Mouse (Mus musculus) kidney, embryonic 16.5 days (tissue): ENCODE measurements around the gene Fli1. TPM values are rescaled to one million over a fixed set of nuclear protein-coding genes. Genes with fewer than 3 reads are reported as not detected.

Source experiments
- ATAC-seq: fragments of 200-750 bp; cut with Nextera tagmentation; 2 replicates; pipeline ENCODE4 v1.8.0; 2017; ENCODE audit warnings: moderate TSS enrichment; ENCODE audit not compliant: low FRiP score, low TSS enrichment
- H3K27ac ChIP-seq: fragments of 300-500 bp; sonication (generic); 2 replicates; pipeline ENCODE4 v1.5.1; 2014; ENCODE audit warnings: low read length
- H3K27me3 ChIP-seq: fragments of 300-500 bp; sonication (generic); 2 replicates; pipeline ENCODE4 v1.6.1; 2014; ENCODE audit warnings: low read length, control low read depth, mixed read lengths; ENCODE audit not compliant: insufficient read depth
- H3K36me3 ChIP-seq: fragments of 300-500 bp; sonication (generic); 2 replicates; pipeline ENCODE4 v1.6.1; 2014; ENCODE audit warnings: low read length, control low read depth, mixed read lengths; ENCODE audit not compliant: insufficient read depth
- H3K4me1 ChIP-seq: fragments of 300-500 bp; sonication (generic); 2 replicates; pipeline ENCODE4 v1.6.1; 2014; ENCODE audit warnings: low read length, control low read depth, mixed read lengths; ENCODE audit not compliant: insufficient read depth
- H3K4me2 ChIP-seq: fragments of 300-500 bp; sonication (generic); replicated peaks from 2 replicates; pipeline ENCODE4 v1.6.1; 2014; ENCODE audit warnings: low read depth, low read length
- H3K4me3 ChIP-seq: fragments of 300-500 bp; sonication (generic); 2 replicates; pipeline ENCODE4 v1.5.1; 2014; ENCODE audit warnings: mild to moderate bottlenecking, low read length
- H3K9ac ChIP-seq: fragments of 300-500 bp; sonication (generic); replicated peaks from 2 replicates; pipeline ENCODE4 v1.6.1; 2014; ENCODE audit warnings: low read length
- H3K9me3 ChIP-seq: fragments of 300-500 bp; sonication (generic); 2 replicates; pipeline ENCODE4 v1.6.1; 2016; ENCODE audit warnings: low read length, control low read depth
- WGBS: fragments of 180-500 bp; shearing (Covaris S2); extraction: QIAGEN DNeasy Blood & Tissue Kit; methylation state at CpG from one replicate; pipeline ENCODE4 v1.1.7; 2014; 5-methylcytosine and 5-hydroxymethylcytosine counted together
- polyA plus RNA-seq: library from polyadenylated mRNA; unstranded; fragments of >200 nt; fragmentation: Nextera tagmentation; extraction: Ambion mirVana; gene quantifications from 2 replicates; pipeline ENCODE4 v1.2.1, GENCODE M21; 2015

Gene Fli1
- polyA plus RNA-seq, 1 experiment from 2014 or later, result 30.3 TPM

DNA sequence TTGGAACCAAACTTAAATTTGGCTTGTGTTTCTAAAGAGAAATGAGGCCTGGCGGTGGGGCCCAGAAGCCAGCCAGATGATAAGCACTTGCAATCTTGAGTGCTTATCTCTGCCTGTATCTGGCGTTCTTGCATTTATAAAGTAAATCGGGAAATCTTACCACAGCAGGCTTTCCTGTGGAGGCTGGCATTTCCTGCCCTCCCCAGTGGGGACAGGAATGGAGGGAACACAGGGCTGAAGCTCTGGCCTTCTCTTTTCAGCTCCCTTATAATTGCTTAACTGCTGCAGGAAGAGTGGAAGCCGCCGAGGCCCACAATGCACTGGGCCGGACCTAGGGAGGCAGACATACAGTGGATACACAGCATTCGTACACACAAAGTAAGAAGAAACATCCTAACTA lies 13.7 kb upstream of the Fli1 start:
- H3K4me3 ChIP-seq, result no peak overlapping the region
- peaks cover under 1% of the 10 kb centered on the region; the same call in 1 of the 2 replicates for H3K4me1 ChIP-seq
- H3K27ac ChIP-seq, result peak overlapping the region; percentile 11; the same call in 1 of the 2 replicates
- WGBS, result 66% methylated on average over 7 of the region's 7 CpGs
- ATAC-seq, result no peak
- H3K36me3 ChIP-seq, result no peaks in the 10 kb centered on the region
- no peaks in the 10 kb centered on the region for H3K9me3 ChIP-seq
- H3K4me2 ChIP-seq, result no peak overlapping the region
- H3K9ac ChIP-seq, result no peak overlapping the region
- H3K27me3 ChIP-seq, result no peaks in the 10 kb centered on the region

DNA sequence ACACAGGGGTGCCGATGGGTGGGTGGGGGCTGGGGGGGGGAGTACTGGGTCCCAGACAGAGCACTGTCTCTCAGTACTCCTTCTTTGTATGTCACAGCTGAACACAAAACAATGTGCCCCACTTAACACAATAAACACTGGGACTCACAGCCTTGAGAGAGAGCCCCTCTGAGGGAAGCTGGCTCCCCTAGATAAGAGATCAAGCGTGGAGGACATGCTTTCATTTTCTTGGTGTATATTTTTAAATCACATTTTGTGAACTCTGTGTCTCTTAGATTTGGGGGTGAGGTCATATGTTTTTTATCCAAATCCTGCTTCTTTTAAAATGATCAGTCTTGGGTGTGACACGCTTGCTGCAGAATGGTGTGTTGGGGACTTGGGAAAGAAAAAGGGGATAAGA lies 12.6 kb upstream of the Fli1 start:
- Histone ChIP-seq H3K9me3 (no peaks in the 10 kb centered on the region), H3K4me2 (no peak overlapping the region), H3K4me1 (peaks cover 9% of the 10 kb centered on the region), H3K9ac (no peak overlapping the region), H3K27ac (no peak overlapping the region), H3K27me3 (no peaks in the 10 kb centered on the region), H3K36me3 (no peaks in the 10 kb centered on the region), H3K4me3 (no peak overlapping the region)
- no peak for ATAC-seq
- 93% methylated on average over 3 of the region's 3 CpGs for WGBS

DNA sequence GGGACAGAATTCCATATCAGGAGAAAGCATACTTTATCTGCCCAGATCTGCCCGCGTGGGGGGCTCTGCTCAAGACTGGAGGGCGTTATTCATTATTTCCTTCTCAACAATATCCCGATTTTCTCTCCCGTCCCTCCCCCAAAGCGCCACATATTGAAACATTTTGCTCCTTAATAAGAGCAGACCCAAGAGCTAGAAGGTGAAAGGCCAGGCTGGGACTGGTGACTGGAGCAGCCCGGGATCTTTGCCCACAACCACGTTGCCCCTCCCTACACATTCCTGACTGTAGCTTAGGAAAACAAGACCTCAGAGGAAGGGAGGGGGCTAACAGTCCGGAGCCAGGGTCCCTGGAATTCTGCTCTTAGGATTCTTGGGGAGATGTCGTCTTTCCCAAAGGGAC lies 7.9 kb upstream of the Fli1 start:
- WGBS, result 5% methylated on average over 10 of the region's 10 CpGs
- no peak overlapping the region for H3K27ac ChIP-seq
- ATAC-seq, result no peak; the same call in 1 of the 2 replicates

DNA sequence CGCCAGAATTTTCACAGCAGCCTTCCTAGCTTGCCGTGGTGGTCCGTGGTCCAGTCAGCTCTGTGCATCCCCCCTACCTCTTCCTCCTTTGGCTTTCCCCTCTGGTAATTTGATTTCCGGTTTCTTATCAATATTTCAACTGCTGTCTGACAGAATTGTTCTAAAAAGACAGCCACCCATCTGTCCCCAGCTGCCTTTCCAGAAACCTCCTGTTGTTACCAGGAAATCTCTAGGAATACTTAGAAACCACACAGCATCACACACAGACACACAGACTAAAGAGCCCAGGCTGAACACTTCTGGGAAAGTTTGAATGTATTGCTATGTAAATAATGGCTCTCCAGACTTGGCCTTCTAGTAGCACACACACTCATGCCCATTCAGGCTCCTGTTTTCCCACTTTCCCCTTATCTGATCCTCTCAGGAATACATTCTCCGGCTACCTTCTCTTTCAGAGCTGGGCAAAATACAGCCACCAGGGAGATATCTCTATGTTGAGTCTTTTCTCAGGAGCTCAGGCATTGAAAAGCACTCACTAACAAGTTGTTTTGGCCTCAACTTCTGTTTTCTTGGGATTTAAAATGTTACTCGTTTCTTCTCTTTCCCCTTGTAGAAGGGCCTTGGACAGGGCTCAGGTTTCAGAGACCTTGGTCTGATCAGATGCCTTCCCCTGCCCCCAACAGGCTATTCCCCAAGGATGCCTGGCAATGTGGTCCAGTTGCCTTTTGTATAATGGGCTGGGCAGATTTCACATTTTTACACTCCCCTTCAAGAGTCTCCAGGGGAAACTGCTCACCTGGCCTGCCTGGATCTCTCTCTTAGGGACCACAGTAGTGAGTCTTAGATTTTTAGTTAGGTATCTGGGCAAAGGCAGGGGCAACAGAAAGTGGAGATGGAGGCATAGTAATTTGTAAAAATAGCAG lies 7.1 kb upstream of the Fli1 start:
- Histone ChIP-seq H3K27ac (peak overlapping the region; percentile 45; the same call in 1 of the 2 replicates), H3K9me3 (no peaks in the 10 kb centered on the region), H3K9ac (no peak overlapping the region), H3K4me2 (no peak overlapping the region), H3K4me3 (no peak overlapping the region), H3K4me1 (peaks cover 56% of the 10 kb centered on the region), H3K27me3 (peaks cover 15% of the 10 kb centered on the region; the same call in 1 of the 2 replicates), H3K36me3 (no peaks in the 10 kb centered on the region)
- WGBS, result 13% methylated on average over 6 of the region's 6 CpGs
- no peak for ATAC-seq

More for the DNA sequence above, 7.9 kb upstream of the Fli1 start:
- Histone ChIP-seq H3K9me3 (no peaks in the 10 kb centered on the region), H3K4me1 (peaks cover 48% of the 10 kb centered on the region), H3K4me2 (no peak overlapping the region; the same call in 1 of the 2 replicates), H3K4me3 (no peak overlapping the region), H3K27me3 (peaks cover 15% of the 10 kb centered on the region; the same call in 1 of the 2 replicates), H3K9ac (no peak overlapping the region), H3K36me3 (no peaks in the 10 kb centered on the region)

DNA sequence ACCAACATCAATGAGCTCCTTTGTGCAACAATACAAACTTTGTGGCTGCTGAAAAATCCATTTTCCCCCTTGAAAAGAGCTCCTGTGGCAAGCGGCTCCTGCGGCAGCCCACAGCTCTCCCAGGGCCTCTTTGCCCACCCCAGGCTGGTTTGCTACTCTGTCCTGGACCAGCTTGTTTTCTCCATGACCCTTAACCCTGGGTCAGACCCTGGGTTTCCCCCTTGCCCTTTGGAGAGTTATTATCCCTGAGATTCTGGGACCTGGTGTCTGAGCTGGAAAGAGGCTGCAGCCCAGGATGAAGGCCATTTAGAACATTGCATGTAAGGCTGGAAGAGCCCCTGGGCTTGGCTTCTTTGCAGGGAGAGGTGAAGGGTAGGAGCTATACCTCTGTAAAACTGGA lies 4.1 kb upstream of the Fli1 start:
- H3K4me3 ChIP-seq, result no peak overlapping the region
- H3K27ac ChIP-seq, result no peak overlapping the region
- peaks cover 32% of the 10 kb centered on the region for H3K27me3 ChIP-seq
- WGBS, result 82% methylated on average over 2 of the region's 2 CpGs
- H3K36me3 ChIP-seq, result no peaks in the 10 kb centered on the region
- no peak overlapping the region for H3K9ac ChIP-seq
- H3K4me2 ChIP-seq, result no peak overlapping the region
- H3K4me1 ChIP-seq, result peaks cover 80% of the 10 kb centered on the region
- H3K9me3 ChIP-seq, result no peaks in the 10 kb centered on the region
- no peak for ATAC-seq

DNA sequence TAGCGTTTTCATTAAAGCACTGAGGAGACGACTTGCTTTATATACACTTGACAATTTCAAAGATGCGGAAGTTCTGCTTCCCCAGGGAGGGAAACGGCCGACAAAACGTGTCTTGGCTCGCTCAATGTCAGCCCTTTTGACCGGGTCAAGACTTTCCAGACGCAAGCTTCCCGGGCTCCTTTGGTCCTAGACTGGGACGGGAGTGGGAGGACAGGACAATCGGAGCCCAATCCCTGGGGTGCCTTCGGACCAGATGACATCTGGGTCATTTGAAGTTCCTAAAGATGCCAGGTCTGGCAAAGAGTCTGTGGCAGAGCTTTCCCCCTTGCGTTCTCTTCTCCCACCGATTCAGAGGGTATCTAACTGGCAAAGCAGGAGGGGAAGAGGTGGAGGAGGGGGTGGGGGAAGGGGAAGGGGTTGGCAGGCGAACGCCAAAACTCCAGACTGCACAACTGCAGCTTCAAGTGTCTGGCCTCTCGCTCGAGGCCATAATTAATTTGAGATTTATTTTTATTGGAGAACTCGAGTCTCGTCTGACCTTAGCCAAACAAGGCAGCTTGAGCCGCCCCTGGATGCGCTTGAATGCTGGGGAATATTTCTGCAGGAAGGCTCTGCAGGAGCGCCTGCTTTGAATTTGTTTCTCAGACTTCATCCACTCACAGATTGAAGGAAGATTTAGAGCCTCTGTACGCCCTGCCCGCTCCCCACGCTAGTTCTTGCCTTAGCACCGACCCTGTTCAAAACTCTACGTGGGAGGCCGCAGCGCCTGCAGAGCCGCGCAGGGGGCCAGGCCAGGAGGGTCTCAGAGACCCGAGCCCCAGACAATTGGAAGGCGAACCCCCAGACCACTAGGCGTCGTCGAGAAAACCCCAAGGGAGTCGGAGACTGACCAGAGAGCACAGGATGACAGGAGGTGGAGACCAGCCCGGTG lies 2.3 kb upstream of the Fli1 start:
- H3K4me2 ChIP-seq, result peak overlapping the region; percentile 50
- peak overlapping the region; percentile 83 for H3K27ac ChIP-seq
- WGBS, result 3% methylated on average over 39 of the region's 40 CpGs
- no peaks in the 10 kb centered on the region for H3K36me3 ChIP-seq
- H3K27me3 ChIP-seq, result peaks cover 32% of the 10 kb centered on the region
- peaks cover 71% of the 10 kb centered on the region for H3K4me1 ChIP-seq
- peak overlapping the region; percentile 32 for H3K9ac ChIP-seq
- peak; percentile 37 for ATAC-seq
- H3K9me3 ChIP-seq, result no peaks in the 10 kb centered on the region
- peak overlapping the region; percentile 10 for H3K4me3 ChIP-seq

DNA sequence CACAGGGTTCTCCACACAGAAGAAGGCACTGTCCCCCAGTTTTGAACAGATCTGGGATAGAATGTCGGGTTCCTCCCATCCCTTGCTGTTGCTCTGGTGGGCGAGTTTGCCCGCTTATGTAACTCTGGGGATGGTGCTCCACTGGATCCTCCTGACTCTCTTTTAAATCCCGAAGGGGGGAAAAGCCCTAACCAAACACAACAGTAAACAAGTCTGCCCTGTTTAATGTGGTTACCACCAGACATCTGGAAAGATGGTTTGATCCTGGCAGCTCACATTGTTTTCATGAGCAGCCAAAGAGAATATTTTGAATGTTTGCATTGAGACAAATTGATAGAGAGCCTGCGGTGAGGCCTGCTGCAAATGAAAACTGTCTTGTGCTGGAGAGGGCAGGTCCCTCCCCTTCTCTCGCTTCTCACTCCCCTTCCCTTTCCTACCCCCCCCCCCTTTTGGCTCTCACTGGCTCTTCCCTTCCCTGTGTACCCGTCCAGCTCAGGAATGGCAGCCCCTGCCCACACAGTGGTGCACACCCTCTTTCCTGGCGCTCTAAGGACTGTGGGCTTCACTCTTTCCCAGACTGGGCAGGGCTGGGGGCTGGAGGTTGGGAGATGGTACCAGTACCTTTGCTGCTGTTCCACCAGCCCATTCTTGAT lies 1.4 kb upstream of the Fli1 start:
- Histone ChIP-seq H3K27me3 (peaks cover 32% of the 10 kb centered on the region), H3K27ac (peak overlapping the region; percentile 83), H3K4me2 (peak overlapping the region; percentile 78), H3K9ac (0 out of 2 replicates have a peak overlapping the region, but pooled peaks have one; percentile 26), H3K36me3 (no peaks in the 10 kb centered on the region), H3K4me3 (peak overlapping the region; percentile 80; the same call in 1 of the 2 replicates), H3K9me3 (no peaks in the 10 kb centered on the region), H3K4me1 (peaks cover 67% of the 10 kb centered on the region)
- ATAC-seq, result 0 out of 2 replicates have a peak, but pooled peaks have one; percentile 16
- WGBS, result 18% methylated on average over 8 of the region's 8 CpGs

DNA sequence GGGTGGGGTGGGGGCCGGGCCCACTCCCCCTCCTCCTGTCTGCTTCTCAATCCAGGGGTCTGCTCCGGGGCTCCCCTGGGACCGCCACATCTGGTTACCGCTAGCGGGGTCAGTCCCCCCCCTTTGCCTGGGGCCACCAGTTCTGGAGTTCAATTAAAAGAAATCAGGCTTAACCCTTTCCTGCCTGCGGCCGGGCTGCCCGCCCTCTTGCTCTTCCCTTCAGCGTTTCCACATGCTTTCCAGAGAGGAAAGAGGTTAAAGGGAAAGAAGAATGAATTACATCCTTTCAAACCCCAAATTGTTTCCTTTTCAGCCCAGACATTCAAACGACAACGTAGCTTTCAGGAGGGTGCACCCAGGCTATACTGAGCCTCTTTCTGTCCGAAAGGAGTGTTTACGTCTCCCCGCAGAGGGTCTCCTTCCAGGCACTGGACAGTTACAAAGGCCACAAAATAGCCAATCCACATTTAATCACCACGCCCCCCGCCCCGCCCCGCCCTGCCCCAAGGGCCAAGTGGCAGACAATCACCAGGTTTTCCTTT lies 450 bp upstream of the Fli1 start:
- H3K4me3 ChIP-seq, result peak overlapping the region; percentile 80
- H3K27me3 ChIP-seq, result peaks cover 29% of the 10 kb centered on the region
- peak overlapping the region; percentile 83 for H3K27ac ChIP-seq
- peak overlapping the region; percentile 71 for H3K9ac ChIP-seq
- 3% methylated on average over 18 of the region's 18 CpGs for WGBS
- H3K36me3 ChIP-seq, result no peaks in the 10 kb centered on the region
- H3K4me1 ChIP-seq, result peaks cover 63% of the 10 kb centered on the region
- ATAC-seq, result no peak
- peak overlapping the region; percentile 78 for H3K4me2 ChIP-seq
- H3K9me3 ChIP-seq, result no peaks in the 10 kb centered on the region
